Mouse (Mus musculus) embryonic facial prominence, embryonic 13.5 days (tissue): ENCODE data around the gene Chchd6. TPM values are rescaled to one million over a fixed set of nuclear protein-coding genes. Genes with fewer than 3 reads are reported as not detected.

Experiments used
- ATAC-seq: fragments of 200-750 bp; cut with Nextera tagmentation; 2 replicates; pipeline ENCODE4 v1.8.0; 2017; ENCODE audit warnings: low read depth; ENCODE audit not compliant: insufficient number of reproducible peaks, insufficient read depth, low FRiP score, low TSS enrichment
- H3K27ac ChIP-seq: fragments of 300-500 bp; sonication (generic); 2 replicates; pipeline ENCODE4 v1.5.1; 2015; ENCODE audit warnings: moderate library complexity, mild to moderate bottlenecking, inconsistent platforms
- H3K27me3 ChIP-seq: fragments of 300-500 bp; sonication (generic); 2 replicates; pipeline ENCODE4 v1.6.1; 2015; ENCODE audit warnings: mild to moderate bottlenecking, inconsistent platforms
- H3K36me3 ChIP-seq: fragments of 300-500 bp; sonication (generic); 2 replicates; pipeline ENCODE4 v1.6.1; 2015; ENCODE audit warnings: mild to moderate bottlenecking, inconsistent platforms
- H3K4me1 ChIP-seq: fragments of 300-500 bp; sonication (generic); 2 replicates; pipeline ENCODE4 v1.6.1; 2015; ENCODE audit warnings: inconsistent platforms
- H3K4me2 ChIP-seq: fragments of 300-500 bp; sonication (generic); 2 replicates; pipeline ENCODE4 v1.6.1; 2015; ENCODE audit warnings: moderate library complexity, mild to moderate bottlenecking, inconsistent platforms
- H3K4me3 ChIP-seq: fragments of 300-500 bp; sonication (generic); 2 replicates; pipeline ENCODE4 v1.5.1; 2015; ENCODE audit warnings: mild to moderate bottlenecking, inconsistent platforms
- H3K9ac ChIP-seq: fragments of 300-500 bp; sonication (generic); 2 replicates; pipeline ENCODE4 v1.6.1; 2015; ENCODE audit warnings: mild to moderate bottlenecking, inconsistent platforms
- H3K9me3 ChIP-seq: fragments of 300-500 bp; sonication (generic); 2 replicates; pipeline ENCODE4 v1.6.1; 2016; ENCODE audit warnings: inconsistent platforms
- WGBS: fragments of 180-500 bp; shearing (Covaris S2); methylation state at CpG from one replicate; pipeline ENCODE4 v1.1.7; 2015; ENCODE audit warnings: mixed read lengths; 5-methylcytosine and 5-hydroxymethylcytosine counted together
- polyA plus RNA-seq: library from polyadenylated mRNA; unstranded; fragments of >200 nt; fragmentation: Nextera tagmentation; extraction: Ambion mirVana; gene quantifications from 2 replicates; pipeline ENCODE4 v1.2.1, GENCODE M21; 2015

The Chchd6 gene
- polyA plus RNA-seq, 1 experiment from 2014 or later: 67.2 TPM

DNA sequence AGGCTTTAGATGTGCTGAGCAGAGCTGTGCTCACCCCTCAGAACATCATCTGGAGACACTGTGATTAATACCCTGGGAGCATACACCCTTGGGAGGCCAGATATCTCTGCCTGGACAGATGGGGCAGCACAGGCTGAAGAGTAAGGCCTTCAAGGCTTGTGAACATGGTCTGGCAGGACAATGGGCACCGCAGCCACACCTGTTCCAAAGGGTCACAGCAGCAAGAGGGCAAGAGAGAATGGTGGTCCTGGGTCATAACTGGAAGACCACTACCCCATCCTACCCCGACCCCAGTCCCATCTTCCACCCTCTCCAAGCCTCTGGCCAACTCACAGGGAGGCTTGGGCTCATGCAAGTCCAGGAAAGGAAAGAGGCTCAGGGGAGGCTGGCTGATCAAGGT, 244.9 kb downstream of the Chchd6 start:
- no peaks in the 10 kb centered on the region for H3K27me3 ChIP-seq
- 100% methylated on average over 2 of the region's 2 CpGs for WGBS
- H3K4me2 ChIP-seq: no peak overlapping the region
- ATAC-seq: no peak
- peaks cover 82% of the 10 kb centered on the region for H3K36me3 ChIP-seq
- no peak overlapping the region for H3K4me3 ChIP-seq
- no peaks in the 10 kb centered on the region for H3K9me3 ChIP-seq
- peaks cover 62% of the 10 kb centered on the region for H3K4me1 ChIP-seq
- peak overlapping the region; percentile 80; the same call in 1 of the 2 replicates for H3K27ac ChIP-seq
- H3K9ac ChIP-seq: no peak overlapping the region

DNA sequence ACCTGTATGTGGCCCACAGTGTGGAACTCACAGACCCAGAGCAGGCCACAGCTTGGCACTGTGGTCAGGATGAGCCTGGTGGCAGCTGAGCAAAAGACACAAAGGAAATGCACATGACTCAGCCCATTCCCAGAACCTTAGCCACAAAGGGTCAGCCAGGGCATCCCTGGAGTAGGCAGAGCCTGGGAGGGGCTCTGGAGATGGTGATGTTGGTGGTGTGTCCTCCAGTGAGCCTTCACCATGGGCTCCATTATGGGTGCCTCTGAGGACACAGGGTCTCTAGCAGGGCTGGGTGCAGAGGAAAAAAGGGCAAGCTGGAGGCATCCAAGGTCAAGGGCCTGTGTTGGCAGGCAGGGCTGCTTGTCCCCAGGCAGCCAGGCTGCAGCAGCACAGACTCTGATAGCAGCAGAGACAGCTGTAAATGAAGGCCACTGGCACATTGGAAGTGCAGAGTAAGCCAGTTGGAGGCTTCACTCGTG, 245.4 kb downstream of the Chchd6 start:
- Histone ChIP-seq H3K4me1 (peaks cover 64% of the 10 kb centered on the region), H3K4me3 (no peak overlapping the region), H3K36me3 (peaks cover 77% of the 10 kb centered on the region), H3K9ac (no peak overlapping the region), H3K9me3 (no peaks in the 10 kb centered on the region), H3K4me2 (no peak overlapping the region), H3K27ac (no peak overlapping the region), H3K27me3 (no peaks in the 10 kb centered on the region)
- no peak for ATAC-seq
- WGBS: 67% methylated on average over 1 of the region's 1 CpGs

DNA sequence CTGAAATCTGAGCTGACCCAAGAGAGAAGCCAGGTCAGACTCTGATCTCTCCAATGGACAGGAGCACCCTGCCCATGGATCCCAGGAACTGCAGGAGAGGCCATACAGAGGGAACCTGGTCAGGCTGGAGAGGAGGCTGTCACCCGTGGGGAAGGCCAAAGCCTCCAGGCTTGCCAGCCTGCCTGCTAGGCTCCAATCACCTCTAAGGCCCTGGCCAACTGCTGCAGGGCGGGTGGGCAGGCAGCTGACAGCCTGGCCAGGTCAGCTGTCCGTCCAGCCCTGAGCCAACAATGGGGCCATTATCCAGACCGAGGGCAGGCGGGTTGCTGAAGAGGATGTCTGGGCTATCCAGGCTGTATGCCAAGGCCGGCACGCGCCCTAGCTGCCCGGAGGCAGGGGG, 247.1 kb downstream of the Chchd6 start:
- ATAC-seq: no peak
- Histone ChIP-seq H3K4me3 (no peak overlapping the region), H3K9ac (no peak overlapping the region), H3K4me2 (no peak overlapping the region), H3K27me3 (no peaks in the 10 kb centered on the region), H3K9me3 (no peaks in the 10 kb centered on the region), H3K36me3 (peaks cover 65% of the 10 kb centered on the region), H3K27ac (no peak overlapping the region), H3K4me1 (peaks cover 61% of the 10 kb centered on the region)
- 55% methylated on average over 9 of the region's 9 CpGs for WGBS

DNA sequence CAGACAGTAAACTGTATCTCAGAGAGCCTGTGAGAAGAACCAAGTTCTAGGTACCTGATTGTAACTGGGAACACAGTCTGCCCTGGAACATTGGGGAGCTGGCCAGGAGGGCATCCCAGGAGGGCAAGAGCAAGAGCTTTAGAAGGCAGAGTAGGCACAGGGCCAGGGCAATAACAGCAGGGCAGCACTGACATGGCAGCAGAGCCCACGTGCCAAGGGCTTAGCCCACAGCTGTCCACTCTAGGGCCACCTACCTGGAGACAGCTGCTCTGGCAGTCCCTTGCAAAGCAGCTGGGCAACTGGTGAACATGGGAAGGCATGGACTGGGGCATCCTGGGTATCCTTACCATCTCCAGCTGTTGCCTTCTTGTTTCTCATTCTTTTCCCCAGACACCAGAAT, 247.7 kb downstream of the Chchd6 start:
- WGBS: 86% methylated on average over 1 of the region's 1 CpGs

DNA sequence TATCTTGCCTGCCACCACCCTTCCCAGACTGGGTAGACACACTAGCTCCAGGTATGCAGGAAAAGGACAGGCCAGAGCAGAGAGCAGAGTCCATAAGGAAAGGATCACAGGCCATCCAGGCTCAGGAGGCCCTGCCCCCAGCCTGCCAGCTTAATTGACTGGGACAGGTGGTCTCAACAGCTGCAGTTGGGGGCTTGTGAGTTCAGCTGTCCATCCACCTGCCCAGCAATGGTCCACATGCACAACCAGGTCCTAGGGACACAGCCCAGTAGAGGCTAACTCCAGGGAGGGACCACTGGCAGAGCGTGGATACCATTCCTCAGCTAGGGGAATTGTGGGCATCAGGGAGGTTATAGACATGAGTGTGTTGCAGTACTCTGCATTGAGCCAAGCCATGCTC, 249.6 kb downstream of the Chchd6 start:
- 92% methylated on average over 1 of the region's 1 CpGs for WGBS
- Histone ChIP-seq H3K36me3 (peaks cover 76% of the 10 kb centered on the region), H3K4me3 (no peak overlapping the region), H3K9ac (no peak overlapping the region), H3K27ac (peak overlapping the region; percentile 94), H3K27me3 (no peaks in the 10 kb centered on the region), H3K4me2 (no peak overlapping the region), H3K9me3 (no peaks in the 10 kb centered on the region), H3K4me1 (peaks cover 36% of the 10 kb centered on the region)
- no peak for ATAC-seq

More for the DNA sequence above, 247.7 kb downstream of the Chchd6 start:
- Histone ChIP-seq H3K4me1 (peaks cover 55% of the 10 kb centered on the region), H3K27ac (no peak overlapping the region), H3K27me3 (no peaks in the 10 kb centered on the region), H3K9ac (no peak overlapping the region), H3K36me3 (peaks cover 65% of the 10 kb centered on the region), H3K4me3 (no peak overlapping the region), H3K4me2 (no peak overlapping the region), H3K9me3 (no peaks in the 10 kb centered on the region)
- ATAC-seq: no peak

DNA sequence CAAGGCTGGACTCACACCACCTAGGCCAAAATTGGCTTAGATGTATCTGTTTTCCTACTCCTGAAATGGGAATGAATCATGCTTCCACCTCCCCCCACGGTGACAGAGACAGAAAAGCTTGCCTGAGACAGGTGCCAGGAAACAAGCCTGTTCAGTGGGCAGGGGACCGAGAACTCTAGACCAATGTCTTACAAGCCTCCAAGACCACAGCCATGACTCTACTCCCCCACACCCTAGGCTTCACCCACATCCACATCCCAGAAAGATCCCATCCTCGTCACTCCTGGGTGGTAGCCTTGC, 250.0 kb downstream of the Chchd6 start:
- Histone ChIP-seq H3K4me3 (no peak overlapping the region), H3K4me2 (peak overlapping the region; percentile 41), H3K36me3 (peaks cover 77% of the 10 kb centered on the region), H3K4me1 (peaks cover 31% of the 10 kb centered on the region), H3K27me3 (no peaks in the 10 kb centered on the region), H3K9me3 (no peaks in the 10 kb centered on the region), H3K27ac (peak overlapping the region; percentile 94), H3K9ac (0 out of 2 replicates have a peak overlapping the region, but pooled peaks have one; percentile 44)
- no peak for ATAC-seq
- WGBS: 53% methylated on average over 3 of the region's 3 CpGs

DNA sequence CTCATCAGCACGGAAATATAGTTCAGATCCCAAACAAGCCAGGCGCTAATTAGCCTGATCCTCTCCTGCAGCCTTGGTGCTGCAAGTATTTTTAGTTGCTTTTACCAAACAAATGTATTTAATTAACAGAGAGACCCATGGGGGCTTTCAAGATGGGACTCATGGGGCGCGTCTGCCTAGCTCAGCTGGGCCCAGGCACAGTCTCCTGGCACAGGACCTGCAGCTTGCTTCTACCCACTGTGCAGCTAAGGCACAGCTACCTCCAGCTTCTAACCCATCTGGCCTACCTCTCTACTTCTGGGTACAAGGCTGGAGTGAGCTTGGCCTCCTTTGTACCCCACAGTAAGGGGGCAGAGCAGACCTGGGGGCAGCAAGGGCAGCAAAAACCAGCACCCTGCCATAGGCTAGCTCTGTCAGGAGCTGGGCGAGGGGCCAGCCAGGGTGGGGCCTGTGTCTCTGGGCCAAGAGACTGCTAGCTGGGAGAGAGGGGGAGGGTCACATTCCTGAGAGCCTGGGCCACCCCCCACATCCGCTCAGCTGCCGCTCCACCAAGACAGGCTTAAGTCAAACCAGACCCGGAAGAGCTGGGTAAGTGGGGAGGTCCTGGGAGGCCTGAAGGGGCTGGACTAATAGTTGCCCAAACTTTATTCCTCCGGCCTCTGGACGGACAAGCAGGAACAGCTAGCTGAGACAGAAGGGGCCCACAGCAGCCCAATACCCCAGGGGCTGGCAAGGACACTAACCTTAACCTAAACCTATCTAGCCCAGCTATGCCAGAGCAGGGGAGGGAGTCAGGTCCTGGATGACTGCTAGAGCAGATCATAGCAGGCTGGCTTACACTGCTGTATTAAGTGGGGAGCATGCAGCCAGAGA, 250.6 kb downstream of the Chchd6 start:
- H3K27ac ChIP-seq: peak overlapping the region; percentile 94
- H3K9me3 ChIP-seq: no peaks in the 10 kb centered on the region
- H3K27me3 ChIP-seq: no peaks in the 10 kb centered on the region
- H3K36me3 ChIP-seq: peaks cover 77% of the 10 kb centered on the region
- peak overlapping the region; percentile 41 for H3K4me2 ChIP-seq
- no peak overlapping the region for H3K4me3 ChIP-seq
- H3K9ac ChIP-seq: 0 out of 2 replicates have a peak overlapping the region, but pooled peaks have one; percentile 44
- peaks cover 29% of the 10 kb centered on the region for H3K4me1 ChIP-seq
- peak; percentile 82 for ATAC-seq
- 15% methylated on average over 10 of the region's 10 CpGs for WGBS

DNA sequence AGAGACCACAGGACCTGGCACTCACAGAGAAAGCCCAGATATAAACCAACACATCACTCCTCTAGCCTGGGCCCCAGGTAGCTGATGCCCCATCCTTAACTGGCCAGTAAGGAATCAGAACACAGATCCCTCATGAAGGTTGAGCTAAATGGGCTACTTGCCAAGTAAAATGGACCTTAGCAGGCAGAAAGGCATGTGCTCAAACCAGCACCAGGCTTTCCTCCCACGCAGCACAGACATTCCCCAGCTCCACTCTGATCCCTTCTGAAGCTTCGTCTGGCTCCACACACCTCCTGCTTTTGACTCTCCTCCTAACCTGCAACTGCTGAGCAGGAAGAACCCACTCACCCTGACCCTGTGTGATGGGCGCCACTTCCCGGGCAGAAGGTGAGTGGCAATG, 253.5 kb downstream of the Chchd6 start:
- ATAC-seq: no peak
- 84% methylated on average over 4 of the region's 4 CpGs for WGBS
- Histone ChIP-seq H3K27me3 (no peaks in the 10 kb centered on the region), H3K4me2 (no peak overlapping the region), H3K4me1 (peaks cover 26% of the 10 kb centered on the region), H3K36me3 (peaks cover 77% of the 10 kb centered on the region), H3K4me3 (no peak overlapping the region), H3K9me3 (no peaks in the 10 kb centered on the region), H3K27ac (no peak overlapping the region), H3K9ac (no peak overlapping the region)

DNA sequence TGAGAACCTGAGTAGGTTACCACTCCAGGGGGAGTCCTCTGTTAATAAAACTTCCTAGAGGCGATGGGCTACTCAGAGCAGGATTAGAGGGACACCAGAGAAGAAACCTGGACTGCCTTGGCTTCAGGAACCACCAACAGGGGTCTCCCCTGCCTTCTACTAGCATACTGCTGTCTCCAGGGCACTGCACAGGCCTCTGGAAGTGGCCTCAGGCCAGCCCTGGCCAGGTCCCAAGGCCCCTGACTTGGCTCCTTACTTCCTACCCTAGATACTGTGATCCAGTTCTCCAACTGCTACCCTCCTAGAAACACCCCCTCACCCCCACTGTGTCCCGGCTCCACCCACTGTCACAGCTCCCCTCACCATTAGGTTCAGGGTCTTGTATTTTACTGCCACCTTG, 256.0 kb downstream of the Chchd6 start:
- Histone ChIP-seq H3K4me2 (no peak overlapping the region), H3K27me3 (no peaks in the 10 kb centered on the region), H3K27ac (no peak overlapping the region), H3K4me3 (no peak overlapping the region), H3K36me3 (peaks cover 94% of the 10 kb centered on the region), H3K4me1 (peaks cover 7% of the 10 kb centered on the region), H3K9ac (no peak overlapping the region), H3K9me3 (no peaks in the 10 kb centered on the region)
- ATAC-seq: no peak
- WGBS: 85% methylated on average over 2 of the region's 2 CpGs

DNA sequence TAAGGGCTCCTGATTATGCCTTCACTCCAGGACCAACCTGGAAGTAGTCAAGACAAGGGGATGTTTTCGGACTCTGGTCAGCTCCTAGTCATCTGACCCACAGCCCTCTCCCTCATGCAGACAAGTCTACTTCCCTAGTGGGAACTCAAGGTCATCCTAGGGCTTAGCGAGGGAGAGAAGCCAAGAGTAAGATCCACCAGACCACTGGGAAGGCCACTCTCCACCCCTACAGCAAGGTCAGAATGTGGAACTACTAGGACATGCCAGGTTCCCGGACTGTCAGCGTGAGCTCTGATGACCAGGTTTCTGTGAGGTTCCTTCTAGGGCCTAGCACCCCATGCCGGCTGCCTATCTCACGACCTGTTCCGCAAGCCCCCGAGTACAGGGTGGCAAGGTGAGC, 256.7 kb downstream of the Chchd6 start:
- no peak overlapping the region for H3K9ac ChIP-seq
- 93% methylated on average over 8 of the region's 8 CpGs for WGBS
- H3K27ac ChIP-seq: no peak overlapping the region
- H3K36me3 ChIP-seq: peaks cover 99% of the 10 kb centered on the region
- ATAC-seq: no peak
- H3K9me3 ChIP-seq: no peaks in the 10 kb centered on the region
- H3K4me1 ChIP-seq: peaks cover under 1% of the 10 kb centered on the region; the same call in 1 of the 2 replicates
- H3K27me3 ChIP-seq: no peaks in the 10 kb centered on the region
- no peak overlapping the region for H3K4me3 ChIP-seq
- H3K4me2 ChIP-seq: no peak overlapping the region

DNA sequence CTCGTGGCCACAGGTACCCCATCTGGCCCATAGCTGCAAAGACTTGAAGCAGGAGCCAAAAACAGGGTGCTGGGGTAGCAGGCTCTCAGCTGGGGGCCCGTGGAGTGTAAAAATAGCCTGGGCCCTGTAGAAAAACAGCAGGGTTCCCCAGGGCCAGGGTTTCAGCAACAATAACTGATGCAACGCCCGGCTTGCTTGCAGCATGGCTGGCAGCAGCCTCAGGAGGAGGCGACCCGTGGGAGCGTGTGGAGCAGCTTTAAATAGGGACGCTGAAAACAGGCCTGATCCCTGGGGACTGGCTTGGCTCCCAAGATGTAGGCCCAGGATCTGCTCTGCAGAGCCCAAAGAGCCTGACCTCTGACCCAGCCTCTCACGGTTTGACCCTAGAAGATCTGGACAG, 257.9 kb downstream of the Chchd6 start:
- Histone ChIP-seq H3K27me3 (no peaks in the 10 kb centered on the region), H3K9me3 (no peaks in the 10 kb centered on the region), H3K4me3 (no peak overlapping the region), H3K4me1 (no peaks in the 10 kb centered on the region), H3K36me3 (peaks cover 99% of the 10 kb centered on the region), H3K4me2 (no peak overlapping the region), H3K27ac (no peak overlapping the region), H3K9ac (no peak overlapping the region)
- no peak for ATAC-seq
- WGBS: 89% methylated on average over 9 of the region's 9 CpGs

DNA sequence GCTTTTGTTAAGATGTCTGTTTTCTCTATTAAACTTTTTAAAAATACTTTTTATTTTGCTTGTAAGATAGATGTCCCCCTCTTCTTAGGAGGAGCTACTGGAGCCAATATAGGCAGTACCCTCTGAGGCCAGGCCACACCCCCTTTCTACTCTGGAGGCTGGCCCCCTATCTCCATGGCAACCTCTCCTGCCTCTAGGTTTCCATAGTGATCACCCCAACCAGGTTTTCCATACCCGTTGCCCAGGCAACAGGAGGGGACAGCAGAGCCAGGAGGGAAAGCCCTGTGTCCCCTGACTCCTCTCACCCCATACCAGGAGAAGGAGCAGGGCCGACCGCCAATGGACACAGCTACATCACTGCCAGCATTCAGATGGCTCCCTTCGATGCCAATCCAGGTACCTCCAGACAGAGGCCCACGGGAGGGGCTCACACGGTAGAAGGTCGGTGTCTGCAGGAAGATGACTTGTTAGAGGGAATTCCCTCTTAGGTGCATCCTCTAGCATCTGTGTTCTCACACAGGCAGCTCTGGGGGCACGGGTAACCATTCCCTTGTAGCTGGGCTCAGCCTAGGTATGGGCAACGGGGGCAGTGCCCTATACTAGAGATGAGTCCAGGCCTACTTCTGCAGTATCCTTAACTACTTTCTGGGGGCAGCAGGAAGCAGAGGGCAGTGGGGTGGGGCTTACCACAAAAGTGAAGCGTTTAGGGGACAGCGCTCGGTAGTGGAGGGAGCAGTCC, 261.3 kb downstream of the Chchd6 start:
- no peaks in the 10 kb centered on the region for H3K4me1 ChIP-seq
- H3K36me3 ChIP-seq: peaks cover 99% of the 10 kb centered on the region
- no peaks in the 10 kb centered on the region for H3K27me3 ChIP-seq
- H3K4me2 ChIP-seq: no peak overlapping the region
- no peak for ATAC-seq
- 81% methylated on average over 12 of the region's 12 CpGs for WGBS
- no peak overlapping the region for H3K4me3 ChIP-seq
- no peaks in the 10 kb centered on the region for H3K9me3 ChIP-seq
- H3K27ac ChIP-seq: no peak overlapping the region
- H3K9ac ChIP-seq: no peak overlapping the region
